ENCODE assay signal across 11 mouse cellular contexts in genomic region chr13:23459264-23459846, GRCm38 (mm10). TPM values are rescaled to one million over a fixed set of nuclear protein-coding genes. Genes with fewer than 3 reads are reported as not detected.
A peak's percentile ranks its signal among the peaks of the same experiment; 100 is the strongest.
DNase-seq lines count a peak whose midpoint lies in the region; ATAC-seq lines count a peak whose summit lies in the region.
"Had no signal": no experiment of that assay in that cellular context is flagged by ENCODE, and none has a peak within 500 bp of the region (broad histone marks: within the 10 kb centered on the region; RNA-seq: fewer than 3 reads in every experiment).

No protein-coding gene starts in this region.

- H3K9me3 ChIP-seq in heart, embryonic 14.5 days (ENCODE audit: control insufficient read depth, low read length), result no peaks in the 10 kb centered on the region
- H3K9me3 ChIP-seq in hindbrain, embryonic 16.5 days (ENCODE audit: control insufficient read depth, low read length), result no peaks in the 10 kb centered on the region
- H3K9me3 ChIP-seq: forebrain, embryonic 13.5 days had no signal

- no peak for DNase-seq in heart, adult 18-20 months
- peak; percentile 15 to 32 for DNase-seq in spleen, postnatal 36 days (ENCODE audit: low spot score in 2 of 2)
- DNase-seq in spleen, postnatal 14 days (ENCODE audit: low spot score in 2 of 2), result no peak
- DNase-seq in urinary bladder, postnatal 36 days (ENCODE audit: low spot score in 2 of 2), result no peak
- DNase-seq in MN1 (ENCODE audit: low spot score), result no peak
- no peak for DNase-seq in right cerebral cortex, postnatal 25 days
- DNase-seq: kidney, adult 11 months had no signal

- 0 out of 2 replicates have a peak, but pooled peaks cover 4% of the 10 kb centered on the region for H3K27me3 ChIP-seq in heart, embryonic 14.5 days (ENCODE audit: control insufficient read depth, insufficient read depth, low read length)
- no peaks in the 10 kb centered on the region for H3K27me3 ChIP-seq in hindbrain, embryonic 16.5 days (replicated peaks; ENCODE audit: control insufficient read depth, insufficient read depth, low read length)
- H3K27me3 ChIP-seq: forebrain, embryonic 13.5 days had no signal

- H3K4me2 ChIP-seq in heart, embryonic 14.5 days (ENCODE audit: low read length), result peak overlapping the region; percentile 47
- peak overlapping the region; percentile 38 for H3K4me2 ChIP-seq in hindbrain, embryonic 16.5 days (ENCODE audit: low read length)
- H3K4me2 ChIP-seq: forebrain, embryonic 13.5 days had no signal

- no peak for ATAC-seq in heart, embryonic 14.5 days (ENCODE audit: insufficient number of reproducible peaks, insufficient read depth, low FRiP score, low read depth)
- ATAC-seq in hindbrain, embryonic 16.5 days, result no peak
- ATAC-seq: forebrain, embryonic 13.5 days had no signal

- H3K4me3 ChIP-seq in heart, embryonic 14.5 days (ENCODE audit: control insufficient read depth in 1 of 2, insufficient read depth in 1 of 2, low read depth in 1 of 2, low read length in 2 of 2), result 0 out of 4 replicates have a peak overlapping the region, but pooled peaks of 1 of the 2 experiments have one; percentile 6
- H3K4me3 ChIP-seq in hindbrain, embryonic 16.5 days (ENCODE audit: low read length), result no peak overlapping the region; the same call in 1 of the 2 replicates
- H3K4me3 ChIP-seq: forebrain, embryonic 13.5 days had no signal

- 0 out of 2 replicates have a peak overlapping the region, but pooled peaks have one; percentile 30 for H3K9ac ChIP-seq in heart, embryonic 14.5 days (ENCODE audit: low read length)
- H3K9ac ChIP-seq in hindbrain, embryonic 16.5 days (ENCODE audit: low read depth, low read length), result no peak overlapping the region
- H3K9ac ChIP-seq: forebrain, embryonic 13.5 days had no signal

- WGBS in heart, embryonic 14.5 days, result 17% methylated on average over 15 of the region's 15 CpGs
- WGBS in hindbrain, embryonic 16.5 days, result 22% methylated on average over 15 of the region's 15 CpGs

- H3K4me1 ChIP-seq in heart, embryonic 14.5 days (ENCODE audit: control insufficient read depth in 2 of 2, insufficient read depth in 2 of 2, low read length in 2 of 2), result peaks cover 5 to 8% of the 10 kb centered on the region in 2 experiments; a peak in 2 of 4 replicates
- H3K4me1 ChIP-seq in hindbrain, embryonic 16.5 days (ENCODE audit: control insufficient read depth, insufficient read depth, low read depth, low read length), result no peaks in the 10 kb centered on the region; the same call in 1 of the 2 replicates

- no peaks in the 10 kb centered on the region for H3K36me3 ChIP-seq in heart, embryonic 14.5 days (ENCODE audit: control insufficient read depth, insufficient read depth, low read length)
- no peaks in the 10 kb centered on the region for H3K36me3 ChIP-seq in hindbrain, embryonic 16.5 days (ENCODE audit: control insufficient read depth, insufficient read depth, low read length)

- no peak overlapping the region for H3K27ac ChIP-seq in heart, embryonic 14.5 days (replicated peaks in 1 of 2; ENCODE audit: control insufficient read depth in 1 of 2, insufficient read depth in 1 of 2, low read depth in 2 of 2, low read length in 2 of 2)
- H3K27ac ChIP-seq in hindbrain, embryonic 16.5 days (ENCODE audit: low read depth, low read length), result no peak overlapping the region
- H3K27ac ChIP-seq: forebrain, embryonic 13.5 days had no signal

RNA-seq across cellular contexts. Expression of gene Btn1a1, which starts 6.3 kb away (rescaled TPM):
- 1.7 and 1.9 TPM in 2 replicates for polyA plus RNA-seq in heart, embryonic 14.5 days (2014; fragmentation: Nextera tagmentation; extraction: Ambion mirVana)
- total RNA-seq in heart, adult 18-20 months (2021), result not detected
- 0.09 and 0.20 TPM in 2 replicates for polyA plus RNA-seq in hindbrain, embryonic 16.5 days (2015; fragmentation: Nextera tagmentation; extraction: Ambion mirVana)
- polyA plus RNA-seq: forebrain, embryonic 13.5 days had no signal

RNA-seq across cellular contexts. Expression of gene Btn2a2, which starts 29.3 kb away (rescaled TPM):
- polyA plus RNA-seq in heart, embryonic 14.5 days (2014; fragmentation: Nextera tagmentation; extraction: Ambion mirVana), result 0.40 and 0.43 TPM in 2 replicates
- total RNA-seq in heart, adult 18-20 months (2021), result not detected
- 0.14 TPM in 1 of 2 replicates, not detected in the other for polyA plus RNA-seq in hindbrain, embryonic 16.5 days (2015; fragmentation: Nextera tagmentation; extraction: Ambion mirVana)
- polyA plus RNA-seq: spleen, adult 2 months had no signal

RNA-seq across cellular contexts. Expression of gene Abt1, which starts 35.7 kb away (rescaled TPM):
- 8.3 and 9.1 TPM in 2 replicates for polyA plus RNA-seq in heart, embryonic 14.5 days (2014; fragmentation: Nextera tagmentation; extraction: Ambion mirVana)
- total RNA-seq in heart, adult 18-20 months (2021), result 1 to 10 TPM; 4.6 to 4.7 TPM
- 9.8 and 10.1 TPM in 2 replicates for polyA plus RNA-seq in hindbrain, embryonic 16.5 days (2015; fragmentation: Nextera tagmentation; extraction: Ambion mirVana)

Comparison
In these comparisons a context has a peak if more than half of its experiments do, and no peak if none do; other contexts are left out.
1. DNase-seq: peak in spleen, postnatal 36 days (2 of 2); none in heart, adult 18-20 months (0 of 2), spleen, postnatal 14 days (0 of 2), urinary bladder, postnatal 36 days (0 of 2), MN1 (single experiment) and right cerebral cortex, postnatal 25 days (single experiment).